Mouse (Mus musculus) heart, adult 2 months (tissue): ENCODE measurements at regions not wholly inside any gene's neighbourhood (a gene's known extent, or its start where the extent isn't known, plus 50 kb on each side); places are given as distances from the start of the nearest gene placed in this dataset.

Experiments used
- DNase-seq, 2 experiments: peaks; one replicate each; pipeline ENCODE4 v3.0.0; 2021
- H3K27ac ChIP-seq: fragments of 200-600 bp; 2 replicates; pipeline ENCODE4 v1.8.1; 2022
- H3K27me3 ChIP-seq: fragments of 200-500 bp; 2 replicates; pipeline ENCODE4 v1.6.1; 2012; ENCODE audit warnings: mild to moderate bottlenecking, low read length, inconsistent platforms, mixed read lengths; ENCODE audit not compliant: control insufficient read depth, insufficient read depth
- H3K36me3 ChIP-seq: fragments of 200-500 bp; 2 replicates; pipeline ENCODE4 v1.6.1; 2012; ENCODE audit warnings: low read length, inconsistent platforms; ENCODE audit not compliant: control insufficient read depth, insufficient read depth
- H3K4me1 ChIP-seq: fragments of 200-500 bp; 2 replicates; pipeline ENCODE4 v1.6.1; 2011; ENCODE audit warnings: low read length; ENCODE audit not compliant: control insufficient read depth, insufficient read depth
- H3K4me3 ChIP-seq: fragments of 200-600 bp; 2 replicates; pipeline ENCODE4 v1.8.1; 2022
- H3K79me2 ChIP-seq: fragments of 200-500 bp; replicated peaks from 2 replicates; pipeline ENCODE4 v1.6.1; 2012; ENCODE audit warnings: mild to moderate bottlenecking, inconsistent platforms, low read length, moderate library complexity, mixed read lengths; ENCODE audit not compliant: control insufficient read depth, insufficient read depth
- H3K9ac ChIP-seq: fragments of 200-500 bp; 2 replicates; pipeline ENCODE4 v1.6.1; 2012; ENCODE audit warnings: low read depth, mild to moderate bottlenecking, control low read depth, inconsistent platforms, low read length, mixed read lengths
- CTCF ChIP-seq: fragments of 200-600 bp; IDR thresholded peaks from 2 replicates; pipeline ENCODE4 v1.8.1; 2022; ENCODE audit warnings: antibody characterized with exemption, mild to moderate bottlenecking, moderate library complexity
- EP300 ChIP-seq: fragments of 200-500 bp; IDR thresholded peaks from 2 replicates; pipeline ENCODE4 v1.6.1; 2011; ENCODE audit warnings: low read depth, low read length, control low read depth; ENCODE audit not compliant: insufficient read depth
- POLR2A ChIP-seq: fragments of 200-500 bp; IDR thresholded peaks from 2 replicates; pipeline ENCODE4 v1.6.1; 2011; ENCODE audit warnings: mild to moderate bottlenecking, low read depth, low read length, control low read depth; ENCODE audit not compliant: insufficient read depth
- WGBS: fragments of 180-500 bp; shearing (Covaris S2); methylation state at CpG from one replicate; pipeline ENCODE4 v1.1.7; 2018; 5-methylcytosine and 5-hydroxymethylcytosine counted together
- intact Hi-C: fragments of 180-260 bp; cut with DNase I; formaldehyde crosslinking; loops from one replicate; pipeline ENCODE4 v1.15.1; 2025

- Histone ChIP-seq H3K27ac (no peak overlapping the region), H3K4me3 (no peak overlapping the region), H3K27me3 (no peaks in the 10 kb centered on the region), H3K9ac (no peak overlapping the region), H3K79me2 (no peaks in the 10 kb centered on the region), H3K4me1 (no peaks in the 10 kb centered on the region), H3K36me3 (no peaks in the 10 kb centered on the region)
- DNase-seq, result no peak
- TF ChIP-seq EP300, result no peak
- no peak for TF ChIP-seq CTCF
- TF ChIP-seq POLR2A, result no peak
- WGBS, result 76% methylated on average over 3 of the region's 3 CpGs
- intact Hi-C loops, result no loop called here
Observed at GRCm38 (mm10) chr1:33098062-33098461, 551.0 kb upstream of the Gm5415 start.

GRCm38 (mm10) chr1:33096851-33097250 lies 549.8 kb upstream of the Gm5415 start:
- DNase-seq, result no peak
- 84% methylated on average over 1 of the region's 1 CpGs for WGBS
- H3K9ac ChIP-seq, result no peak overlapping the region
- intact Hi-C loops, result no loop called here
- H3K36me3 ChIP-seq, result no peaks in the 10 kb centered on the region
- no peaks in the 10 kb centered on the region for H3K27me3 ChIP-seq
- H3K4me1 ChIP-seq, result no peaks in the 10 kb centered on the region
- H3K4me3 ChIP-seq, result no peak overlapping the region
- no peak overlapping the region for H3K27ac ChIP-seq
- TF ChIP-seq EP300 (no peak), CTCF (no peak), POLR2A (no peak)
- no peaks in the 10 kb centered on the region for H3K79me2 ChIP-seq

GRCm38 (mm10) chr1:33074551-33074950 lies 527.5 kb upstream of the Gm5415 start:
- TF ChIP-seq EP300, result no peak
- TF ChIP-seq CTCF, result no peak
- no peak for TF ChIP-seq POLR2A
- intact Hi-C loops, result no loop called here
- no peak overlapping the region for H3K9ac ChIP-seq
- H3K4me3 ChIP-seq, result no peak overlapping the region
- H3K79me2 ChIP-seq, result no peaks in the 10 kb centered on the region
- H3K4me1 ChIP-seq, result no peaks in the 10 kb centered on the region
- H3K27ac ChIP-seq, result no peak overlapping the region
- H3K36me3 ChIP-seq, result no peaks in the 10 kb centered on the region
- DNase-seq, result no peak
- no peaks in the 10 kb centered on the region for H3K27me3 ChIP-seq
- 85% methylated on average over 1 of the region's 1 CpGs for WGBS

- H3K27ac ChIP-seq, result peak overlapping the region; percentile 75
- H3K4me3 ChIP-seq, result no peak overlapping the region
- H3K79me2 ChIP-seq, result no peaks in the 10 kb centered on the region; the same call in 1 of the 2 replicates
- 47% methylated on average over 2 of the region's 2 CpGs for WGBS
- peaks cover 2% of the 10 kb centered on the region; the same call in 1 of the 2 replicates for H3K36me3 ChIP-seq
- no peaks in the 10 kb centered on the region; the same call in 1 of the 2 replicates for H3K4me1 ChIP-seq
- intact Hi-C loops, result no loop called here
- no peak overlapping the region for H3K9ac ChIP-seq
- no peak for TF ChIP-seq EP300
- no peak for TF ChIP-seq CTCF
- TF ChIP-seq POLR2A, result no peak
- H3K27me3 ChIP-seq, result no peaks in the 10 kb centered on the region
- peak in 1 of 2 experiments; percentile 12 for DNase-seq
Observed at GRCm38 (mm10) chr1:33058010-33058409, 510.9 kb upstream of the Gm5415 start.

- H3K79me2 ChIP-seq, result no peaks in the 10 kb centered on the region
- no peaks in the 10 kb centered on the region for H3K36me3 ChIP-seq
- WGBS, result 75% methylated on average over 2 of the region's 2 CpGs
- H3K4me1 ChIP-seq, result no peaks in the 10 kb centered on the region
- H3K9ac ChIP-seq, result no peak overlapping the region
- DNase-seq, result no peak
- no peak overlapping the region for H3K27ac ChIP-seq
- no peak overlapping the region for H3K4me3 ChIP-seq
- intact Hi-C loops, result no loop called here
- H3K27me3 ChIP-seq, result no peaks in the 10 kb centered on the region
- TF ChIP-seq EP300 (no peak), POLR2A (no peak), CTCF (no peak)
Observed at GRCm38 (mm10) chr1:33044388-33044787, 497.3 kb upstream of the Gm5415 start.

GRCm38 (mm10) chr1:33042424-33042823 lies 495.3 kb upstream of the Gm5415 start:
- intact Hi-C loops, result no loop called here
- no peak overlapping the region for H3K4me3 ChIP-seq
- no peaks in the 10 kb centered on the region for H3K36me3 ChIP-seq
- 54% methylated on average over 2 of the region's 2 CpGs for WGBS
- no peak for TF ChIP-seq EP300
- no peak for TF ChIP-seq POLR2A
- no peak for TF ChIP-seq CTCF
- no peaks in the 10 kb centered on the region for H3K79me2 ChIP-seq
- H3K27me3 ChIP-seq, result no peaks in the 10 kb centered on the region
- H3K4me1 ChIP-seq, result no peaks in the 10 kb centered on the region
- no peak overlapping the region for H3K27ac ChIP-seq
- no peak overlapping the region for H3K9ac ChIP-seq
- no peak for DNase-seq

- Histone ChIP-seq H3K9ac (no peak overlapping the region), H3K27ac (no peak overlapping the region), H3K27me3 (no peaks in the 10 kb centered on the region), H3K79me2 (no peaks in the 10 kb centered on the region), H3K4me1 (no peaks in the 10 kb centered on the region), H3K36me3 (no peaks in the 10 kb centered on the region), H3K4me3 (no peak overlapping the region)
- intact Hi-C loops, result no loop called here
- DNase-seq, result no peak
- TF ChIP-seq POLR2A (no peak), EP300 (no peak), CTCF (no peak)
- 71% methylated on average over 4 of the region's 4 CpGs for WGBS
Observed at GRCm38 (mm10) chr1:33040740-33041139, 493.6 kb upstream of the Gm5415 start.
